Mouse (Mus musculus) liver, embryonic 16.5 days (tissue): Measurements from ENCODE around the gene Tmem243. TPM values are rescaled to one million over a fixed set of nuclear protein-coding genes. Genes with fewer than 3 reads are reported as not detected.

ENCODE experiments used
- polyA plus RNA-seq: library from polyadenylated mRNA; unstranded; fragments of >200 nt; fragmentation: Nextera tagmentation; extraction: Ambion mirVana; gene quantifications from 2 replicates; pipeline ENCODE4 v1.2.1, GENCODE M21; 2015

Tmem243 gene
- polyA plus RNA-seq, 1 experiment from 2014 or later, result 6.9 TPM

Other genes with a start within 250 kb of the Tmem243 start
- gene Abcb4, start 207.0 kb upstream of the Tmem243 start, polyA plus RNA-seq, result 29.8 and 30.6 TPM in 2 replicates
- 68.8 and 68.9 TPM in 2 replicates for gene Crot, start 103.3 kb upstream of the Tmem243 start, polyA plus RNA-seq
- 10.2 and 11.1 TPM in 2 replicates for gene Dmtf1, start 61.1 kb downstream of the Tmem243 start, polyA plus RNA-seq
- 0.08 and 0.26 TPM in 2 replicates for gene 9330182L06Rik, start 165.4 kb downstream of the Tmem243 start, polyA plus RNA-seq